8 mouse cellular contexts compared by ENCODE assay signal in the genomic region with DNA sequence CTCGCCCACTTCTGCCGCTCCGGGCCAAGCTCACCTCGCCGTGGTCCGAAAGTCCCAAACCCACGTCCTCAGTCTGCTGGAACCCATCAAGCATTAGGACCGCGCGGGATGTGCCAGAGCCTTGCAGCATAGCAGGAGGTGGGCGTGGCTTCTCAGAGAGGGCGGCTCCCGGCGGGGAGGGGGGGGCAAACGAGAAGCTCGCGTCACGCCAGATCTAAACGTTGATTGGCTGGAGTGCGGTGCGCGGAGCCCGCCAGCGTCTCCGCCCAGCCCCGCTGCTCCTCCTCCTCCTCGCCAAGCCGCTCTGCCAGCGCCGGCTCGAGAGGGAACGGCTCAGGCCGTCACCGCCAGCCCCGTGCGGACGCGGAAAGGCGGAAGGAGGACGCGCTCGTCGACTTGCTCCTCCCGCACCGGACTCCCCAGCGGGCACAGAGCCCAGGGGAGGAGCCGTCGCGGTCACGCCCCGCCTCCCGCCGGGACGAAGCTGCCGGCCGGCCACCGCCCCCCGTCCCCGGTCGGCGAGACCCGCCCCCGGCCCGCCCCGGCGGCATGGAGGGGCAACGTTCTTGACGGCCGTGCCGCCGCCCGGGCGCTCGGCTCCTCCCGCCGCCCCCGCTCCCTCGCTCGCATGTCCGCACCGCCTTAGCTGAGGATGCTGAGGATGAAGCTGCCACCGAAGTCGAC. TPM values are rescaled to one million over a fixed set of nuclear protein-coding genes. Genes with fewer than 3 reads are reported as not detected.
DNase-seq lines count a peak whose midpoint lies in the region; ATAC-seq and TF ChIP-seq lines count a peak whose summit lies in the region.

Zcchc2 (plus strand) TSS at position 269 of the 684 bp plus-strand sequence.

- TF ChIP-seq CTCF in kidney, postnatal 0 days (IDR thresholded peaks at IDR 0.05; ENCODE audit: low read depth) = no peak

- peaks cover 18% of the 10 kb centered on the region for H3K4me1 ChIP-seq in heart, embryonic 12.5 days (replicated peaks)
- H3K4me1 ChIP-seq in kidney, postnatal 0 days (replicated peaks; ENCODE audit: insufficient read depth, low read length) = peaks cover 3% of the 10 kb centered on the region
- peaks cover 16% of the 10 kb centered on the region for H3K4me1 ChIP-seq in liver, embryonic 11.5 days (replicated peaks; ENCODE audit: control insufficient read depth, insufficient read depth, low read length)
- H3K4me1 ChIP-seq in stomach, embryonic 14.5 days (ENCODE audit: control insufficient read depth, insufficient read depth, low read length) = peaks cover 17% of the 10 kb centered on the region; the same call in 1 of the 2 replicates

- whole genome bisulfite sequencing in heart, embryonic 12.5 days = under 1% methylated on average over 41 of the region's 83 CpGs
- WGBS in kidney, postnatal 0 days = under 1% methylated on average over 64 of the region's 83 CpGs
- WGBS in liver, embryonic 11.5 days = under 1% methylated on average over 32 of the region's 83 CpGs
- WGBS in stomach, embryonic 14.5 days = 0% methylated on average over 41 of the region's 83 CpGs

- H3K4me2 ChIP-seq in heart, embryonic 12.5 days = peak within 1 kb of the TSS; percentile 95
- peak within 1 kb of the TSS; percentile 91 for H3K4me2 ChIP-seq in kidney, postnatal 0 days (ENCODE audit: low read length)
- H3K4me2 ChIP-seq in liver, embryonic 11.5 days = peak within 1 kb of the TSS; percentile 97
- H3K4me2 ChIP-seq in stomach, embryonic 14.5 days (replicated peaks; ENCODE audit: low read depth, low read length) = peak within 1 kb of the TSS; percentile 95

- H3K9ac ChIP-seq in heart, embryonic 12.5 days = peak within 1 kb of the TSS; percentile 90
- peak within 1 kb of the TSS; percentile 86 for H3K9ac ChIP-seq in kidney, postnatal 0 days (ENCODE audit: low read depth, low read length)
- H3K9ac ChIP-seq in liver, embryonic 11.5 days (ENCODE audit: low read depth, low read length) = peak within 1 kb of the TSS; percentile 81
- H3K9ac ChIP-seq in stomach, embryonic 14.5 days (replicated peaks; ENCODE audit: low read depth, low read length) = peak within 1 kb of the TSS; percentile 76

- no peaks in the 10 kb centered on the region for H3K27me3 ChIP-seq in heart, embryonic 12.5 days (replicated peaks)
- H3K27me3 ChIP-seq in kidney, postnatal 0 days (ENCODE audit: insufficient read depth, low read length) = no peaks in the 10 kb centered on the region
- no peaks in the 10 kb centered on the region for H3K27me3 ChIP-seq in liver, embryonic 11.5 days (replicated peaks; ENCODE audit: control insufficient read depth, insufficient read depth, low read length)
- no peaks in the 10 kb centered on the region for H3K27me3 ChIP-seq in stomach, embryonic 14.5 days (ENCODE audit: control insufficient read depth, insufficient read depth, low read length)

- no peaks in the 10 kb centered on the region for H3K36me3 ChIP-seq in heart, embryonic 12.5 days
- no peaks in the 10 kb centered on the region for H3K36me3 ChIP-seq in kidney, postnatal 0 days (ENCODE audit: insufficient read depth, low read length)
- no peaks in the 10 kb centered on the region for H3K36me3 ChIP-seq in liver, embryonic 11.5 days (ENCODE audit: control insufficient read depth, insufficient read depth, low read length)
- H3K36me3 ChIP-seq in stomach, embryonic 14.5 days (ENCODE audit: control insufficient read depth, insufficient read depth, low read length) = no peaks in the 10 kb centered on the region

- peak within 1 kb of the TSS; percentile 98 for H3K27ac ChIP-seq in heart, embryonic 12.5 days (ENCODE audit: poor library complexity, severe bottlenecking)
- H3K27ac ChIP-seq in kidney, postnatal 0 days = peak within 1 kb of the TSS; percentile 95
- peak within 1 kb of the TSS; percentile 98 for H3K27ac ChIP-seq in liver, embryonic 11.5 days (ENCODE audit: low read depth, low read length)
- H3K27ac ChIP-seq in stomach, embryonic 14.5 days (ENCODE audit: low read length) = peak within 1 kb of the TSS; percentile 94

- H3K9me3 ChIP-seq in heart, embryonic 12.5 days (replicated peaks) = no peaks in the 10 kb centered on the region
- H3K9me3 ChIP-seq in kidney, postnatal 0 days (replicated peaks; ENCODE audit: low read length) = no peaks in the 10 kb centered on the region
- H3K9me3 ChIP-seq in liver, embryonic 11.5 days (ENCODE audit: control insufficient read depth, low read length) = no peaks in the 10 kb centered on the region
- H3K9me3 ChIP-seq in stomach, embryonic 14.5 days (ENCODE audit: control insufficient read depth, low read depth, low read length) = no peaks in the 10 kb centered on the region

- ATAC-seq in erythroid progenitor cell, adult 5-6 weeks (replicated peaks; ENCODE audit: low FRiP score, poor library complexity, severe bottlenecking) = peak; percentile 89
- ATAC-seq in heart, embryonic 12.5 days (ENCODE audit: insufficient number of reproducible peaks, low FRiP score) = peak; percentile 93
- ATAC-seq in kidney, postnatal 0 days (replicated peaks; ENCODE audit: low FRiP score, low read depth) = peak; percentile 94
- peak; percentile 89 for ATAC-seq in liver, embryonic 11.5 days (replicated peaks; ENCODE audit: low FRiP score)
- peak; percentile 94 for ATAC-seq in stomach, embryonic 14.5 days (ENCODE audit: insufficient number of reproducible peaks, insufficient read depth, low FRiP score, low read depth)

- peak within 1 kb of the TSS; percentile 70 for H3K4me3 ChIP-seq in heart, embryonic 12.5 days
- peak within 1 kb of the TSS; percentile 89 for H3K4me3 ChIP-seq in kidney, postnatal 0 days (replicated peaks; ENCODE audit: low read depth, low read length)
- H3K4me3 ChIP-seq in liver, embryonic 11.5 days (ENCODE audit: low read depth, low read length) = peak within 1 kb of the TSS; percentile 73
- H3K4me3 ChIP-seq in stomach, embryonic 14.5 days (ENCODE audit: low read depth, low read length) = peak within 1 kb of the TSS; percentile 82

- DNase-seq in CD4-positive helper T cell, adult 2 months (ENCODE audit: low read depth, low spot score) = peak; percentile 99
- DNase-seq in brain, embryonic 18.5 days (ENCODE audit: low read depth, low spot score) = peak; percentile 94
- DNase-seq in kidney, postnatal 0 days (ENCODE audit: low spot score) = peak; percentile 99
- DNase-seq in liver, embryonic 11.5 days (ENCODE audit: low spot score) = peak; percentile 99
- DNase-seq in naive thymus-derived CD4-positive, alpha-beta T cell, adult 2 months (ENCODE audit: low read depth) = peak; percentile 99

RNA-seq across cellular contexts. Expression of gene Zcchc2, which starts in this region (rescaled TPM):
- 6.1 and 8.4 TPM in 2 replicates for total RNA-seq in erythroid progenitor cell, adult 5-6 weeks (2015; ENCODE audit: low replicate concordance)
- 4.7 and 5.1 TPM in 2 replicates for total RNA-seq in erythroid progenitor cell, adult 5-6 weeks (2017; ENCODE audit: low replicate concordance)
- 2.0 and 2.3 TPM in 2 replicates for polyA plus RNA-seq in heart, embryonic 12.5 days (2016; fragmentation: Nextera tagmentation; extraction: Ambion mirVana)
- polyA plus RNA-seq in kidney, postnatal 0 days (2015; fragmentation: Nextera tagmentation; extraction: Ambion mirVana) = 2.5 and 2.6 TPM in 2 replicates
- 3.4 and 3.9 TPM in 2 replicates for polyA plus RNA-seq in liver, embryonic 11.5 days (2014; fragmentation: Nextera tagmentation; extraction: Ambion mirVana)
- polyA plus RNA-seq in stomach, embryonic 14.5 days (2014; fragmentation: Nextera tagmentation; extraction: Ambion mirVana) = 3.1 and 3.8 TPM in 2 replicates

Comparison
In these comparisons a context has a peak if more than half of its experiments do, and no peak if none do; other contexts are left out.
1. Peak in every context shown above with its lines: DNase-seq, ATAC-seq, H3K4me3 ChIP-seq and H3K27ac ChIP-seq.